8 mouse cellular contexts compared by ENCODE assay signal in the genomic region with DNA sequence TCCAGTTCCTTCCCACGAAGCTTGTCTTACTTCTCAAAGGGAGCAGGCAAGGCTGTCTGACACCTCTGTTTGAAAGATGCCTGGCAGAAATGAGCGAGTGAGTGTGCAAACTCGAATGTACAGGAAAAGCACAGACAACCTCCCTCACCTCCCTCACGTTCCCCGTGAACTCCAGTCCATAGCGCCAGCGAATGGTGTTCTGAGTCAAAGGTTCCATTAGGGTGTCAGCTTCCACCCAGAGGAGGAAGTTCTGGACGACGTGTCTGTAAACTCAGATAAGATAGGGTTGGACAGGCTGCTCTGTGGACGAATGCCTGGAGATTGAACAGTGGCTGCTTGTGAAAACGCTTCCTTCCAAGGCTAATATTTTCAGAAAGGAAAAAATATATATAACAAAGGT. TPM values are rescaled to one million over a fixed set of nuclear protein-coding genes. Genes with fewer than 3 reads are reported as not detected.
DNase-seq lines count a peak whose midpoint lies in the region; ATAC-seq and TF ChIP-seq lines count a peak whose summit lies in the region.
"Had no signal": no experiment of that assay in that cellular context is flagged by ENCODE, and none has a peak within 500 bp of the region (broad histone marks: within the 10 kb centered on the region; RNA-seq: fewer than 3 reads in every experiment).

No protein-coding gene starts in this region.

- no peak overlapping the region for H3K9ac ChIP-seq in kidney, postnatal 0 days (ENCODE audit: low read depth, low read length)
- H3K9ac ChIP-seq in midbrain, embryonic 13.5 days (replicated peaks) = no peak overlapping the region

- no peaks in the 10 kb centered on the region for H3K27me3 ChIP-seq in kidney, postnatal 0 days (ENCODE audit: insufficient read depth, low read length)
- no peaks in the 10 kb centered on the region for H3K27me3 ChIP-seq in midbrain, embryonic 13.5 days

- no peak for TF ChIP-seq CTCF in kidney, postnatal 0 days (IDR thresholded peaks at IDR 0.05; ENCODE audit: low read depth)

- H3K27ac ChIP-seq in kidney, postnatal 0 days = peak overlapping the region; percentile 37
- H3K27ac ChIP-seq in midbrain, embryonic 13.5 days = no peak overlapping the region

- H3K9me3 ChIP-seq in kidney, postnatal 0 days (replicated peaks; ENCODE audit: low read length) = no peaks in the 10 kb centered on the region
- H3K9me3 ChIP-seq in midbrain, embryonic 13.5 days = no peaks in the 10 kb centered on the region

- H3K36me3 ChIP-seq in kidney, postnatal 0 days (ENCODE audit: insufficient read depth, low read length) = no peaks in the 10 kb centered on the region
- H3K36me3 ChIP-seq in midbrain, embryonic 13.5 days = no peaks in the 10 kb centered on the region

- peak; percentile 78 for DNase-seq in c-Kit-negative CD71-positive TER-119-positive erythroid progenitor cells, embryonic 14.5 days (ENCODE audit: low read depth, low spot score)
- DNase-seq in kidney, postnatal 0 days (ENCODE audit: low spot score) = peak; percentile 52
- DNase-seq in lung, postnatal 4 days = peak; percentile 33 to 45
- DNase-seq in thymus, postnatal 4 days = no peak
- no peak for DNase-seq in left cerebral cortex, postnatal 4 days
- DNase-seq: thymus, postnatal 25 days had no signal

- H3K4me3 ChIP-seq in kidney, postnatal 0 days (replicated peaks; ENCODE audit: low read depth, low read length) = no peak overlapping the region
- H3K4me3 ChIP-seq in midbrain, embryonic 13.5 days (replicated peaks) = no peak overlapping the region

- intact Hi-C loops in left cerebral cortex, postnatal 4 days (cut with DNase I) = no loop called here

- WGBS in kidney, postnatal 0 days = 9% methylated on average over 11 of the region's 11 CpGs
- 84% methylated on average over 11 of the region's 11 CpGs for WGBS in midbrain, embryonic 13.5 days

- peaks cover 9% of the 10 kb centered on the region for H3K4me1 ChIP-seq in kidney, postnatal 0 days (replicated peaks; ENCODE audit: insufficient read depth, low read length)
- H3K4me1 ChIP-seq in midbrain, embryonic 13.5 days (replicated peaks) = no peaks in the 10 kb centered on the region

- peak; percentile 64 for ATAC-seq in granulocyte monocyte progenitor cell, adult 5-6 weeks (replicated peaks; ENCODE audit: poor library complexity, severe bottlenecking)
- ATAC-seq in kidney, postnatal 0 days (replicated peaks; ENCODE audit: low FRiP score, low read depth) = no peak
- ATAC-seq in midbrain, embryonic 13.5 days = no peak

- H3K4me2 ChIP-seq in kidney, postnatal 0 days (ENCODE audit: low read length) = no peak overlapping the region; the same call in 1 of the 2 replicates
- H3K4me2 ChIP-seq in midbrain, embryonic 13.5 days (replicated peaks) = no peak overlapping the region

RNA-seq across cellular contexts. Expression of gene Pofut2, which starts 37.9 kb away (rescaled TPM):
- total RNA-seq in granulocyte monocyte progenitor cell, adult 5-6 weeks (2014; fragmentation: Nextera tagmentation) = 15.4 and 30.7 TPM in 2 replicates
- 8.7 and 13.1 TPM in 2 replicates for total RNA-seq in granulocyte monocyte progenitor cell, adult 5-6 weeks (2017)
- polyA plus RNA-seq in kidney, postnatal 0 days (2015; fragmentation: Nextera tagmentation; extraction: Ambion mirVana) = 96.9 and 104 TPM in 2 replicates
- total RNA-seq in left cerebral cortex, postnatal 4 days (2021) = 10 to 100 TPM; 27.7 to 31.9 TPM
- polyA plus RNA-seq in midbrain, embryonic 13.5 days (2015; fragmentation: Nextera tagmentation; extraction: Ambion mirVana) = 57.0 and 57.7 TPM in 2 replicates

RNA-seq across cellular contexts. Expression of gene Col18a1, which starts 54.8 kb away (rescaled TPM):
- not detected in 2 replicates for total RNA-seq in granulocyte monocyte progenitor cell, adult 5-6 weeks (2014; fragmentation: Nextera tagmentation)
- total RNA-seq in granulocyte monocyte progenitor cell, adult 5-6 weeks (2017) = 0.05 TPM in 1 of 2 replicates, not detected in the other
- polyA plus RNA-seq in kidney, postnatal 0 days (2015; fragmentation: Nextera tagmentation; extraction: Ambion mirVana) = 178 and 197 TPM in 2 replicates
- 10 to 100 TPM; 18.4 to 21.4 TPM for total RNA-seq in left cerebral cortex, postnatal 4 days (2021)
- polyA plus RNA-seq in midbrain, embryonic 13.5 days (2015; fragmentation: Nextera tagmentation; extraction: Ambion mirVana) = 32.8 and 39.6 TPM in 2 replicates

Comparison
In these comparisons a context has a peak if more than half of its experiments do, and no peak if none do; other contexts are left out.
1. DNase-seq: peak in c-Kit-negative CD71-positive TER-119-positive erythroid progenitor cells, embryonic 14.5 days (single experiment), kidney, postnatal 0 days (single experiment) and lung, postnatal 4 days (2 of 2); none in thymus, postnatal 4 days (single experiment) and left cerebral cortex, postnatal 4 days (single experiment).
2. RNA of gene Col18a1, which starts 54.8 kb away (total RNA-seq): 18.4 to 21.4 TPM in left cerebral cortex, postnatal 4 days; 0.05 TPM in granulocyte monocyte progenitor cell, adult 5-6 weeks; every median in the first group is over 10 times any median in the second.